ENCODE assay signal across 20 mouse cellular contexts in genomic region chr9:21857501-21857900, GRCm38 (mm10). TPM values are rescaled to one million over a fixed set of nuclear protein-coding genes. Genes with fewer than 3 reads are reported as not detected.
DNase-seq lines count a peak whose midpoint lies in the region; ATAC-seq and TF ChIP-seq lines count a peak whose summit lies in the region.
"Had no signal": no experiment of that assay in that cellular context is flagged by ENCODE, and none has a peak within 500 bp of the region (broad histone marks: within the 10 kb centered on the region; RNA-seq: fewer than 3 reads in every experiment).

No protein-coding gene starts in this region.

- peak overlapping the region; percentile 74 for H3K27ac ChIP-seq in gastrocnemius, adult 2 months
- H3K27ac ChIP-seq in heart, embryonic 16.5 days (ENCODE audit: low read length), result peak overlapping the region; percentile 74
- H3K27ac ChIP-seq in kidney, embryonic 16.5 days (ENCODE audit: low read length), result peak overlapping the region; percentile 64
- no peak overlapping the region for H3K27ac ChIP-seq in MEL (ENCODE audit: control insufficient read depth, low read depth, low read length)
- H3K27ac ChIP-seq: hindbrain, embryonic 12.5 days; liver, embryonic 15.5 days; neural tube, embryonic 15.5 days had no signal

- no peak overlapping the region for H3K9ac ChIP-seq in heart, embryonic 16.5 days (ENCODE audit: low read length)
- no peak overlapping the region for H3K9ac ChIP-seq in kidney, embryonic 16.5 days (replicated peaks; ENCODE audit: low read length)
- no peak overlapping the region for H3K9ac ChIP-seq in MEL (ENCODE audit: control insufficient read depth, low read depth, low read length, poor library complexity, severe bottlenecking)
- H3K9ac ChIP-seq: hindbrain, embryonic 12.5 days; liver, embryonic 15.5 days; neural tube, embryonic 15.5 days had no signal

- H3K79me2 ChIP-seq in MEL (ENCODE audit: control insufficient read depth, insufficient read depth, low read length, poor library complexity), result no peaks in the 10 kb centered on the region

- no peaks in the 10 kb centered on the region for H3K36me3 ChIP-seq in heart, embryonic 16.5 days (ENCODE audit: control insufficient read depth, insufficient read depth)
- H3K36me3 ChIP-seq in kidney, embryonic 16.5 days (ENCODE audit: insufficient read depth, low read length), result no peaks in the 10 kb centered on the region
- no peaks in the 10 kb centered on the region for H3K36me3 ChIP-seq in MEL (ENCODE audit: control insufficient read depth in 1 of 2, insufficient read depth in 2 of 2, low read length in 2 of 2)
- H3K36me3 ChIP-seq: hindbrain, embryonic 12.5 days; liver, embryonic 15.5 days; neural tube, embryonic 15.5 days had no signal

- TF ChIP-seq EP300 in MEL (IDR thresholded peaks at IDR 0.05; ENCODE audit: low read depth in 1 of 2, low read length in 2 of 2), result no peak

- no peak for DNase-seq in gastrocnemius, adult 2 months
- no peak for DNase-seq in gastrocnemius, postnatal 25 days
- no peak for DNase-seq in heart, adult 9 months (ENCODE audit: low spot score in 2 of 2)
- no peak for DNase-seq in kidney, adult 8-10 months
- DNase-seq in MEL (ENCODE audit: low read depth, low spot score), result peak; percentile 40
- DNase-seq in Muller cell, postnatal 12 days (ENCODE audit: inconsistent ontology term), result no peak
- DNase-seq: cerebellum, adult 11 months; cerebellum, postnatal 10 days; thymus, postnatal 25 days had no signal

- H3K9me3 ChIP-seq in heart, embryonic 16.5 days (replicated peaks; ENCODE audit: control insufficient read depth, low read length), result peaks cover 6% of the 10 kb centered on the region; the same call in 1 of the 2 replicates
- H3K9me3 ChIP-seq in kidney, embryonic 16.5 days (ENCODE audit: low read length), result peaks cover 4% of the 10 kb centered on the region; the same call in 1 of the 2 replicates
- 0 out of 2 replicates have a peak, but pooled peaks cover 2% of the 10 kb centered on the region for H3K9me3 ChIP-seq in MEL (replicated peaks; ENCODE audit: insufficient read depth, low read length)
- H3K9me3 ChIP-seq: hindbrain, embryonic 12.5 days; neural tube, embryonic 15.5 days had no signal

- H3K27me3 ChIP-seq in heart, embryonic 16.5 days (ENCODE audit: control insufficient read depth, insufficient read depth, low read length), result no peaks in the 10 kb centered on the region
- no peaks in the 10 kb centered on the region for H3K27me3 ChIP-seq in kidney, embryonic 16.5 days (ENCODE audit: insufficient read depth, low read length)
- H3K27me3 ChIP-seq in MEL (ENCODE audit: control insufficient read depth in 1 of 2, insufficient read depth in 2 of 2, low read length in 2 of 2), result peaks cover 3 to 8% of the 10 kb centered on the region in 2 experiments
- H3K27me3 ChIP-seq: hindbrain, embryonic 12.5 days; liver, embryonic 15.5 days; neural tube, embryonic 15.5 days had no signal

- intact Hi-C loops in gastrocnemius, adult 2 months (cut with DNase I), result no loop called here

- H3K4me1 ChIP-seq in heart, embryonic 16.5 days (ENCODE audit: control insufficient read depth, insufficient read depth, low read length), result no peaks in the 10 kb centered on the region
- peaks cover 5% of the 10 kb centered on the region; the same call in 1 of the 2 replicates for H3K4me1 ChIP-seq in kidney, embryonic 16.5 days (ENCODE audit: insufficient read depth, low read length)
- H3K4me1 ChIP-seq in MEL (ENCODE audit: control insufficient read depth in 1 of 2, insufficient read depth in 2 of 2, low read length in 2 of 2), result no peaks in the 10 kb centered on the region

- no peak overlapping the region for H3K4me3 ChIP-seq in gastrocnemius, adult 2 months
- no peak overlapping the region for H3K4me3 ChIP-seq in heart, embryonic 16.5 days (ENCODE audit: low read length)
- H3K4me3 ChIP-seq in kidney, embryonic 16.5 days (ENCODE audit: low read length), result no peak overlapping the region
- H3K4me3 ChIP-seq in MEL (ENCODE audit: control insufficient read depth in 1 of 2, insufficient read depth in 1 of 2, low read depth in 2 of 2, low read length in 2 of 2), result no peak overlapping the region
- H3K4me3 ChIP-seq: hindbrain, embryonic 12.5 days; liver, embryonic 15.5 days; neural tube, embryonic 15.5 days had no signal

- TF ChIP-seq RAD21 in MEL (IDR thresholded peaks at IDR 0.05; ENCODE audit: low read depth, low read length), result no peak

- 41% methylated on average over 2 of the region's 2 CpGs for WGBS in heart, embryonic 16.5 days
- 79% methylated on average over 2 of the region's 2 CpGs for WGBS in kidney, embryonic 16.5 days

- no peak for ATAC-seq in heart, embryonic 16.5 days (replicated peaks; ENCODE audit: extremely low read depth, insufficient read depth, low FRiP score)
- no peak for ATAC-seq in kidney, embryonic 16.5 days (ENCODE audit: low FRiP score, low TSS enrichment)
- ATAC-seq: activated CD4-positive, CD25-positive, alpha-beta regulatory T cell, adult 4 months; forebrain, embryonic 16.5 days; inflammation-experienced regulatory T-cells, adult 6 months; midbrain, embryonic 16.5 days had no signal

- H3K4me2 ChIP-seq in heart, embryonic 16.5 days (ENCODE audit: low read depth, low read length), result no peak overlapping the region
- H3K4me2 ChIP-seq in kidney, embryonic 16.5 days (replicated peaks; ENCODE audit: low read depth, low read length), result no peak overlapping the region
- H3K4me2 ChIP-seq: hindbrain, embryonic 12.5 days; liver, embryonic 15.5 days; neural tube, embryonic 15.5 days had no signal

- TF ChIP-seq POLR2A in MEL (IDR thresholded peaks at IDR 0.05; ENCODE audit: control insufficient read depth in 1 of 2, insufficient read depth in 1 of 2, low read depth in 1 of 2, low read length in 2 of 2, poor library complexity in 1 of 2), result no peak

- TF ChIP-seq CTCF in gastrocnemius, adult 2 months (IDR thresholded peaks at IDR 0.05), result no peak
- TF ChIP-seq CTCF in MEL (IDR thresholded peaks at IDR 0.05 in 2 of 3, conservative IDR thresholded peaks at IDR 0.05 in 1 of 3; ENCODE audit: control insufficient read depth in 1 of 3, insufficient read depth in 1 of 3, low read depth in 2 of 3, low read length in 3 of 3, poor library complexity in 1 of 3, severe bottlenecking in 1 of 3), result no peak

TF ChIP-seq in MEL, 35 proteins besides CTCF, POLR2A, EP300 and RAD21:
- TF ChIP-seq TBP (IDR thresholded peaks at IDR 0.05; ENCODE audit: low read depth, low read length) (peak; percentile 92), SIN3A (IDR thresholded peaks at IDR 0.05; ENCODE audit: low read length) (no peak)

RNA-seq across cellular contexts. Expression of gene Dock6, which starts 5.1 kb away (rescaled TPM):
- 10 to 100 TPM in 1 of 2 experiments, 1 to 10 TPM in 1; 9.4 to 10.5 TPM for total RNA-seq in gastrocnemius, adult 2 months (2021)
- total RNA-seq in gastrocnemius, postnatal 25 days (2021), result 10 to 100 TPM; 10.7 to 14.7 TPM
- polyA plus RNA-seq in heart, embryonic 16.5 days (2015; fragmentation: Nextera tagmentation; extraction: Ambion mirVana), result 45.2 and 46.2 TPM in 2 replicates
- polyA plus RNA-seq in kidney, embryonic 16.5 days (2015; fragmentation: Nextera tagmentation; extraction: Ambion mirVana), result 46.8 and 47.1 TPM in 2 replicates
- total RNA-seq in MEL (2012; rRNA removed), result 3.3 and 5.0 TPM in 2 replicates
- 10 to 100 TPM in 1 of 2 experiments, not detected in 1; 21.3 TPM for polyA plus RNA-seq in MEL (2012; ENCODE audit: insufficient read depth in 1 of 2, insufficient read length in 2 of 2, low read depth in 1 of 2, low replicate concordance in 2 of 2, missing spikeins in 1 of 2)

RNA-seq across cellular contexts. Expression of gene Angptl8, which starts 22.2 kb away (rescaled TPM):
- not detected for total RNA-seq in gastrocnemius, adult 2 months (2021)
- total RNA-seq in gastrocnemius, postnatal 25 days (2021), result under 1 TPM in 1 of 2 experiments, not detected in 1; 0.43 TPM
- 1.7 and 2.4 TPM in 2 replicates for polyA plus RNA-seq in heart, embryonic 16.5 days (2015; fragmentation: Nextera tagmentation; extraction: Ambion mirVana)
- 5.4 and 6.0 TPM in 2 replicates for polyA plus RNA-seq in kidney, embryonic 16.5 days (2015; fragmentation: Nextera tagmentation; extraction: Ambion mirVana)
- total RNA-seq in MEL (2012; rRNA removed), result not detected in 2 replicates
- polyA plus RNA-seq in MEL (2012; ENCODE audit: insufficient read depth in 1 of 2, insufficient read length in 2 of 2, low read depth in 1 of 2, low replicate concordance in 2 of 2, missing spikeins in 1 of 2), result under 1 TPM in 1 of 2 experiments, not detected in 1; 0.25 TPM
- total RNA-seq: layer of hippocampus, postnatal 25 days; left cerebral cortex, postnatal 14 days had no signal
- polyA plus RNA-seq: activated CD4-positive, CD25-positive, alpha-beta regulatory T cell, adult 4 months; inflammation-experienced regulatory T-cells, adult 6 months had no signal

RNA-seq across cellular contexts. Expression of gene Kank2, which starts 59.0 kb away (rescaled TPM):
- total RNA-seq in gastrocnemius, adult 2 months (2021), result 10 to 100 TPM; 11.5 to 16.6 TPM
- 10 to 100 TPM; 14.3 to 17.5 TPM for total RNA-seq in gastrocnemius, postnatal 25 days (2021)
- polyA plus RNA-seq in heart, embryonic 16.5 days (2015; fragmentation: Nextera tagmentation; extraction: Ambion mirVana), result 16.6 and 21.8 TPM in 2 replicates
- polyA plus RNA-seq in kidney, embryonic 16.5 days (2015; fragmentation: Nextera tagmentation; extraction: Ambion mirVana), result 18.7 and 19.7 TPM in 2 replicates
- total RNA-seq in MEL (2012; rRNA removed), result 5.9 and 7.6 TPM in 2 replicates
- 10 to 100 TPM in 1 of 2 experiments, not detected in 1; 16.3 TPM for polyA plus RNA-seq in MEL (2012; ENCODE audit: insufficient read depth in 1 of 2, insufficient read length in 2 of 2, low read depth in 1 of 2, low replicate concordance in 2 of 2, missing spikeins in 1 of 2)
- polyA plus RNA-seq: activated CD4-positive, CD25-positive, alpha-beta regulatory T cell, adult 4 months; inflammation-experienced regulatory T-cells, adult 6 months had no signal
